Mouse (Mus musculus): Measurements from ENCODE around the gene Kcng1.

Gene Kcng1

DNA sequence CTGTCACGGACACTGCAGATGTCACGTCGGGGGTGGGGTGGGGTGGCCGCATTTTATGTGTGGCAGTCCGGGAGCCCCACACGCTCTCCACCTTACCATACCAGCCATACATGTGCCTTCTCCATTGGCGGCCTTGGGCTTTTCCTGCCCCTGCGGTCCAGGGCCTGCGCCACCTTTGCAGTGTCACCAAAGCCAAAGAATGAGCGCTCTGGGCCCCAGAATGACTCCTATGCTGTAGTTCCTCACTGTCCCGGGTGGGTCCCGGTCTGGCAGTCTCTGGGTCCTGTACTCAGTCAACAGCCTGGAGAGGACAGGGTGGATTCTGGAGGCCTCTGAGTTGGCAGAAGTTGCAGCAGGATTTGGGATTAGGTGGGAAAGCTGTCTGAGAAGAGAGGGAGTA is at the start of gene Kcng1:
Kcng1 (minus strand) TSS at position 155 of the 400 bp plus-strand sequence.
- DNase-seq (ENCODE audit: extremely low spot score): peak; percentile 19

DNA sequence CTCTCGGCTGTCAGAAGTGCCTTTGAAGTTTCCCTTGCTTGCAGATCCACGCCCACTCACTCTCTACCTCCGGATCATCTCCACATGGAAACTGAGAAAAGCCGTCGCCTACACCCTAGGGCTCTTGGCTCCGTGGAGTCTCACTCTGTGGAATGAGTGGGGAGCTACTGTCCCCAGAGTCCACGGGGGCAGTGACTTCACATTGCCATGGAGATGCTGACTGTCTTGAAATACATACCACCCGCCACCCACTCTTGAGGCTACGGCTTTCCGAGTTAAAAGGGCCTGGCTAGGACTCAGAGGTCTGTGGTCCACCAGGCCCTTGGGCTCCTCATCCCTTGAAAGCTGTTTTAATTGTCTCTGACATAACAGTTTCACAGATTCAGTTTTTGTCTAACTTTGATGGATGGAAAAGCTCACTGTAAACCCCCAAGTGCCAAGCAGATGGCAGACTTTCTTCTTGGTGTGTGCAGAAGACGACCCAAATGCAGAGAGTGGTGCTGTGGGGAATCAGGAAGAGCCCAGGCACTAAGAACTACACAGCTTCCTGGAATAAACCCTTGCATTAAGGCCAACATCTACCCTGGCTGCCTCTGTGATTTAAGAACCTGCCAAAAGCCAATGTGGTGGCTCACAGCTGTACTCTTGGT is 49.0 kb upstream of the Kcng1 start:
- DNase-seq (ENCODE audit: extremely low spot score): no peak

DNA sequence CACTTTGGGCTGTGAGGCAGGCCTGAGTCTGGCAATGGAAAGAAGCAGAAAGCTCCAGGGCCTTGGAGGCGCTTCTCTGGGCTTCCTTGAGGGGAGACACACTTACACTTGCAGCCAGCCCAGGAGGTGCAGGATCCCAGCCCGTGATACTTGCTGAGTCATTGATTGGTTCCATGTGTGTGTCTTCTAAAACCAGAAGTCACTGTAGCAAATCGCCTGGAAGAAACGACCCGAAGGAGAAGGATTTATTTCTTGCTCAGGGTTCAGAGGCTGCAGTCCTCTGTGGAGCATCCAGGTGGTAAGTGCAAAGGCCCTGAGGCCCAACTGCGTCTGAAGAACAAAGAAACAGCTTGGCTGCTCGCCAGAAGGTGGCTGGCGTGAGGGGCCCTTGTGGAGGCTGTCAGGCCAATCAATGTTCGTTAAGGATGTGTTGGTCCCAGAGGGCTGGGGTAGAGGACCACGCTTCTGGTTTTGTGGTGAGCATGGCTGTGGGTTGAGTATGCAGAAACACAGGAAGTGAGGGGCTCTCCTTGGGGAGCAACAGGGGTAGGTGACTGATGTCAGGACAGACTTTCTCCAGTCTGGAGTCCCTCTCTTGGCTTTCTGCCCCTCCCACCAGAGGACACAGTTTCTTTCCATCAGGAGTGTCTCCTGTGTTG is 40.3 kb upstream of the Kcng1 start:
- no peak for DNase-seq (ENCODE audit: extremely low spot score)

DNA sequence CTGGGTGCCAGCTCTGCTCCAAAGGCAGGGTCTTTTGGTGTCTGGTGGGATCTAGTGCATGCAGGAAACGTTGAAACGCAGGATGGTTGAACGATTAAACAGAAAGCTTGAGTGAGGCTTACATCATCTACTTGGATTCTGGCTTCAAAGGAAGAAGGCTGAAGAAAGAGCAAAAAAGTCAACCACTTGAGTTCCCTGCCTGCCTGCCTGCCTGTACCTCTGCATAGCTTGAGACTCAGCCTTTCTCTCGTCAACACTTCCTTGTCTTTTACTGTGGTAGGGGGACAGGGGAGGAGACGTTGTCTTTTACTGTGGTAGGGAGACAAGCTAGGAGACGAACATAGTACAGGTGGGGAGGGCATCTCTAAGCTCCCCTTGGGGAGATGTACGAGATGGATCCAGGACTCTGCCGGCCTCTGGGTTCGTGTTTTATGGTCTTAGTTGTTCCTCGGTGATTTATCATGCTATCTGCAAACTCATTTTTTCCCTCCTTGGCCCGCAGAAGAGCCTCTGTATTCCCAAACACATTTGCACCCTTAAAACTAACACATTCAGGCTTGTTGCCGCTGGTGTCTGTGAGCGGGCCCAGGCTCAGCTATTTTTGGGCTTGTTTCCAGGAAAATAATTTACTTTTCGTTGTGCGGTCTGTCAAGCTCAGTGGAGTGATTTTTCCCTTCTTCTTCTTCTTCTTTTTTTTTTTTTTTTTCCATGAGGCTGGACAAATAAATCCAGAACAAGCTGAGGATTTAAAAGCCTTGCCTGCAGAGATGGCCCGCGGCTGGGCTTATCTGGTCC is 39.0 kb upstream of the Kcng1 start:
- no peak for DNase-seq (ENCODE audit: extremely low spot score)

DNA sequence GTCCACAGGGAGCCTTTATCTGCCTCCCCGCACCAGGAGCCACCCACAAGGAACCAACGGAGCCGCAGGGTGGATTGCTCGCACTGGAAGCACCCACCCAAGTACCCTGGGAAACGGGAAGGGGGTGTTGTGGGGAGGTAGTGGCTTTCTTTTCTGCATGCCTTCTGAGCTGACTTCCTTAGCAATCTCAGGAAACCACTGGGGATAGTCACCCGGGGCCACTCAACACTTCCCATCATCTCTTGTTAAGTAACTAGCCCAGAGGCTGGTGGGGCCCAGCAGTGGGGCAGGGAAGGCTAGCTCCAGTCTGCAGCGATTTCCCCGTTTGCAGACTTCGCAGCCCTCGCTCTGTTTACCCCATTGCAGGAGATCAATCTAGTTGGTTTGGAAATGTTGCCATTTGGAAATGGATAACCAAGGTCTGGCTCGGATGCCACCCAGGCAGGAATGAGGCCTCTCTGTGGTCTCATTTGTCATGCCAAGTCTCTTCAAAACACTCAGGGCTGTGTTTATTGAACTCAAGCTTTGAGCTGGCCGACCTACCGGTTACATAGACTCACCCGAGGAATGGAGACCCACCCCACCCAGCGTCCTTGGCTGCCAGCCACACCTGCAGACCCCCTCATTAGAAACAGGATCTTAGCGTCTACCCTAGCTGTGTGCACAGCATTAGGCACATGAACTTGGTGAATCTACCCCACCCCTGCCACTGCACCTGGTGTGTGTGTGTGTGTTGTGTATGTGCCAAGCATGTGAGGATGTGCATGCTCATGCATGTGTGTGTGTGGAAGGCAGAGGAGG is 33.3 kb upstream of the Kcng1 start:
- no peak for DNase-seq (ENCODE audit: extremely low spot score)

DNA sequence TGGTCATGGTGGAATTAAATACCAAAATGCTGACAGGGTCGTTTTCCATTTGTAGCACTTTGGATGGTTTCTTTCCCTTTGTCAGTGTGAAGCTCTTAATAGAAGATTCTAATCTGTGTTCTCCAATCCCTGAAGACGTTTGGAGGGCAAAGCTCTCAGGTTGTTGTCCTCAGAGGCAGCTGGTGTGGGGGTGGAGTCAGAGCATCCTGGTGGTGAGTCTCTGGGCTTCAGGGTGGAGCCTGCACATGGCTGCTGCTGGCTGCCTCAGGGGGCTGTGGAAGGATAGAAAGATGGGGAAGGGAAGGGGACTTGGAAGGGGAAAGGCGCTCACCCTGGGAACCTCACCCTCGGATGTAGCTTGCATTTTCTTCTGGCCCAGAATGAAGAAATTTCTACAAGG is 31.0 kb upstream of the Kcng1 start:
- no peak for DNase-seq (ENCODE audit: extremely low spot score)

DNA sequence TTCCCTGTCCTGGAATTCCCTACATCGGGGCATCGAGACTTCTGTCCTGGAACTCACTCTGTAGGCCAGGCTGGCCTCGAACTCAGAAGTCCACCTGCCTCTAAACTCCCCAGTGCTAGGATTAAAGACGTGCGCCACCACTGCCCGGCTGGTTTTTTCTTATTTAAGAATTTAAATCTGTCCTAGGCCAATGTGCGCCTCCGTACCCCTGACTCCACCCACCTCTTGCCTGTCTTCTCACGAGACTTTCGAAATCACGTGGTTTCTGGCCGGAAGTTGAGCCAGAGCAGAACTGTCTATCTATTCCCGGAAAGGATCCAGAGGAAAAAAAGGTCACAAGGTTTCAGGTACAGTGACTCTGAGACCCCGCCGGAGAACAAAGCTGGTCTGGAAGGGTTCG is 29.5 kb upstream of the Kcng1 start:
- no peak for DNase-seq (ENCODE audit: extremely low spot score)

DNA sequence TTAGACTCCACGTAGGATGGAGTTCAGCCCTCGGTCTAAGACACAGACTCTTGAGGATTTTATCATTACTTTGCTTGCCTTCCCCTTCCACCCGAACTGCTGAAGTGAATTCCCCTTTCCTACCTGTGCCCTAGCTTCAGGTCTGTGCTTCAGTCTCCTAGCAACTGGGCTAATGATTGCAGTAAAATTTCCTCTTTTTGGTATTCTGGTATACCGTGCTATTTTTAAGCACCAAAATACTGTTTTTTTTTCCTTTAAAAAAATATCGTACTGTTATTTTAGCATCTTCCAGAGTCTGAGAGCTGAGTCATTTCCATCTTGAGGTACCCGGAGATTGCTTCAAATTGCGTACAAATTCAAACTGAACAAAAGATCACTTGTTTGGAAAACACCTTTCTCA is 27.4 kb upstream of the Kcng1 start:
- DNase-seq (ENCODE audit: extremely low spot score): no peak

DNA sequence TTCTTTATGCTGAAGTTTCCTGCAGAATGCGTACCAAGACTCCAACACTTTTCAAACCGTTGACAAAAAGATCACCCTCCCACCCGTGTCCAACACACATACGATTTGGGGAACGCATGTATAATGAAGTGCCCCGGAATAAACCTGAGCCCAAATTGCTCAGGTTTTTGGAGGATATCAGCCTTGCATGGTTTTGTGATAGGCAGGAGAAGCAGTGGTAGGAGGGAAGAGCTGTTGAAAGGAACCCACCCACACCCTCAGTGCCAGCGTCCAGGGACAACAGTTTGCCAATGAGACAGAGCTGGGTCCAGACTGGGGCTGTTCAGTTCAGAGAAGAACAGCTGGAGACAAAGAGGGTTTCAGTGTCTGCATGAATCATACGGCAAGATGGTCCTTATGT is 18.1 kb upstream of the Kcng1 start:
- DNase-seq (ENCODE audit: extremely low spot score): no peak

DNA sequence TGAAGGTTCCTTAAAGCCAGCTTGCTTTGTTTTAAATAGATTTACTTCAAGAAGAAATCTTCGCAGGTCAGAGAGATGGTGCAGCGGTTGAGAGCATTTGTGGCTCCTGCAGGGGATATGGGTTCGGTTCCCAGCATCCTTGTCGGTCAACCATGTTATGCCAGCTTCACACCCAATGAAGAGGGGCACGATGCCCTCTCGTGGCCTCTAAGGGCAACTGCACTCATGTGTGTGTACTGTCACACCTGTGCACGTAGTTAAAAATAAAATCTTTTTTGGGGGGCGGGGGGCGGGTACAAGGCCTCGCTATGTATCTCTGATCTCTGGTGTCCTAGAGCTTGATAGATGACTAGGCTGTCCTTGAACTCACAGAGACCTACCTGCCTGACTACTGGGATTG is 15.0 kb upstream of the Kcng1 start:
- DNase-seq (ENCODE audit: extremely low spot score): no peak

DNA sequence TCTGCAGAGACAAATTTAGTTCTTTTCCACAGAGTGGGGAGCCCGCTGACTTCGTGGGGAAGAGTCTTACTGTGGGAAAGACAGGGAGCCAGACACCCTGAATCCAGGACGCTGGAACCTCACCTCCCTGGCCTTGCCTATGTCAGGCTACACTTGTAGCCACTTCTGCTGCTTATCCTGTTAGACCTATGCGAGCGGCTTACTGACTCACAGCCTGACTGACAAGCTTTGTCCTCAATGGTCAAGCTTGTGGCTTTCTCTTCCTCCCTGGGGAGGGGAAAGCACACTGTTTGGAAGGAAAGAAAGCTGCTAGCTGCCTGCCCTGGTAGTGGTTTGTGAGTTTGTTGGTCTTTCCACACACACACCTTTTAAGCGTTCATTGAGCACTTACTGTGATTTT is 11.0 kb upstream of the Kcng1 start:
- DNase-seq (ENCODE audit: extremely low spot score): no peak

DNA sequence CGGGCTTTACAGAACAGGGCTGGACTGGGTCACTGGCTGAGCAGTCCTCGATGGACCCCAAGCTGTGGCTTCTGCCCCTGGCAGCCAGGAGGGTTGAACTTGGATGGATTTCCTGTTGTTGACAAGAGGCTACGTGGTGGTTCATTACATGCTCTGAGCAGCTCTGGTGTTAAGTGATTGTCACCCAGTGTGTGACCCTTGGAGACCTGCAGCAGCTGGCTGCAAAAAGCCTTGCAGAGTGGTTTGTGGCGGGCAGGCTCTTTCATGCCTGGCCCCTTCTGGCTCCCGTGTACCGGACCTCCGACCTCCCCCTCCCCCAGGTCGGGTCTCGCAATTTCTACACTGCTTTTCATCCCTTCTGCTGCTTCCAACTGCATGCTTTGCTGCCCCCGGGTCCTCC is 10.5 kb upstream of the Kcng1 start:
- peak; percentile 33 for DNase-seq (ENCODE audit: extremely low spot score)

DNA sequence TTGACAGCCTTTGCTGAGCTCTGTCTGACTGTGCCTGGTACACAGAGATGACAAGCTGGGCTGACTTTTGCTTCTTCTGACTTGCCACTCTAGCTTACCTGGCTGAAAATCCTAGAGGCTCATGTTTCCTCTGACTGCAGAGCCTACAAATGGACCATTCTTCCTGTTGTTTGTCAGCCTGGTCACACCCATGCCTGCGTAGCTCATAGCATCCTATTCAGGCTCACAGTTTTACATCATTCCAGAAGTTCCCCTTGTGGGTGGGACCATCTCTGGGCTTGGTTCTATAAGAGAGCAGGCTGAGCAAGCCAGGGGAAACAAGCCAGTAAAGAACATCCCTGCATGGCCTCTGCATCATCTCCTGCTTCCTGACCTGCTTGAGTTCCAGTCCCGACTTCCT is 8.3 kb upstream of the Kcng1 start:
- DNase-seq (ENCODE audit: extremely low spot score): no peak

DNA sequence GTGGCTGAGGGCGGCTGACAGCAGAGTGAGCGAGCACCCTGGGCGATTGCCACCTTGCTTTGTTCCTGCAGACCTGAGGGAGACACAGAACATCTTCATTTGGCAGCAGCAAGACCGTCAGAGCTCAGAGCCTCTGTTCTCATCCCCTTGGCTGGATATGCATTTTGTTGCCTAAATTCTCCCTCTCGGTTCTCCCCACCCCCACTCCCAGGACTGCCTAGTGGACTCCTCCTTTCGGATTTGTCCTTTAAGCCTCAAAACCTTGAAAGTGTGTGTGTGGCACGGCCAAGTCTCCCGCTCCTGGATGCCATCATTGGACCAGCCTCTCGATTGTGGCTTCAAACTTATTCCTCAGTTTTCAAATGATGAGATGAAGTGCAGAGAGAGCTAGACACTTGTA is 7.5 kb upstream of the Kcng1 start:
- DNase-seq (ENCODE audit: extremely low spot score): no peak

DNA sequence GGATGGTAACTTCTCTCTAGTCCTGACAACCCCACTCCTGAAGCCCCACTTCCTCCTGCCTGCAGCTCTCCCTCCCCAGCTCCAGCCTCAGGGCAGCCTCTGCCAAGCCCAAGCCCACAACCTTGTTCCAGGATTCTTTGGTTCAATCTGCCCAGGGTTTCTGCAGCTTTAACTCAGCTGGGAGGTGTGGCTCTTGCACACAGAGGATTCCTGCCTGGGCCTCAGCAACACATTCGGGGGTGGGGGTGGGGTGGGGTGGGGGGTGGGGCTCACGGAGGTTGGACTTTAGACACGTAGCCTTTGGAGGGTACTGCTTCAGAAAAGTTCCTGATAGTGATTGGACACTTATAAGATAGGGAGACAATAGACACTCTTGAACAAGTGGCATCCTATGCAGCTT is 5.5 kb upstream of the Kcng1 start:
- DNase-seq (ENCODE audit: extremely low spot score): no peak

DNA sequence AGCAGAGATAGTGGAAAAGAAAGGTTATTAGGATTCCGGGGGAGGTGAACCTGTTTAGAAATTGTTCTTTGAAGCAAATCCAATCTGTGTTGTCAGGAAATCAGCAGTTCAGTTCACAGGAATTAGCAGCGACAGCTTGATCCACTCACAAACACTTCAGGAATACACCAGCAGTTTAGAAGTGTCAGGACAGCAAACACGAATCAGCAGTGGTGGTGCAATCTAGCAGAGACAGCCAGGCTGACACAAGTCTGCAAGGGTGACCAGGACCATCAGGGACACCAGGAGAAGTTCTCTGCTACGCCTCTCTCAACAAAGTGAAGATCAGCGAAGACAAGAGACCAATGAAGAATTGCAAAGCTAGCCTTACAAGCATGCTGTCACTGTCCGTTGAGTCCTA is 3.6 kb upstream of the Kcng1 start:
- DNase-seq (ENCODE audit: extremely low spot score): no peak

DNA sequence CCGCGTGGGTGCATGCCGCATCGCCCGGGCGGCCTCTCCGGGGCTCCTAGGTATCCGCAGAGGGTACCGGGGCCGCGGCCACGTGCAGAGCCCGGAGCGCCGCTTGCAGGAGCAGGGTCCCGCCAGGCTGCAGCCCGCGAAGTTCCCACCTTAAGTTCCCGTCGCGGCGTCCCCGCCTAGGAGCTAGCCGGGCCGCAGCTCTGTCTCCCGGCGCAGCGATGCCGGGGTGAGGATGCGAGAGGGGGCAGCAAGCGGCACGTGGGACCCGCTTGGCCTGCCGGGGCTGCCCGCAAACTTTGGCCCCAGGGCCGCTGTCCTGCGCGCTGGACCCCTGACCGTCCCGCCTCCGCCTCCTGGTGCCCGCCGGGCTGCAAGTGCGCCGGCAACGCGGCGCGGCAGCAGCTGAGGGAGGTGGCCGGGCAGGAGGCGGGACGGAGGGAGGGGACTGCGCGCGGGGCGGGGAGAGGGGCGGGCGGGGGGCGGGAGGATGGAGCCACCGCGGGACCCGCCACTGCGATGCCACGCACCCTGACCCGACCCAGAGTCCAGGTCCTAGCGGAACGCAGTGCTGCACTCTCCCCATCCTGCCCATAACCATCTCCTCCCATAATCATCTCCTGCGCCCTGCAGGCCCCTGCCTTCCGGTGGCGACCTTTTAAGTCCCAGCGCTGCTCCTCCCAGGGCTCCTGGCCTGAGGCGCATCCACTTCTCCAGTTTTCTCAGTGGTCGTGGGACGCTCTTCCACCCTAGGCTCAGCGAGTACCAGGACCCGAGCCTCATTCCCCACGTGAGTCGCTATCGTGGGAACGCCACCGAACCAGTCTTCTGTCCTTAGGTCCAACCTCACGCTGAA is 581 bp downstream of the Kcng1 start:
- peak; percentile 76 for DNase-seq (ENCODE audit: extremely low spot score)

DNA sequence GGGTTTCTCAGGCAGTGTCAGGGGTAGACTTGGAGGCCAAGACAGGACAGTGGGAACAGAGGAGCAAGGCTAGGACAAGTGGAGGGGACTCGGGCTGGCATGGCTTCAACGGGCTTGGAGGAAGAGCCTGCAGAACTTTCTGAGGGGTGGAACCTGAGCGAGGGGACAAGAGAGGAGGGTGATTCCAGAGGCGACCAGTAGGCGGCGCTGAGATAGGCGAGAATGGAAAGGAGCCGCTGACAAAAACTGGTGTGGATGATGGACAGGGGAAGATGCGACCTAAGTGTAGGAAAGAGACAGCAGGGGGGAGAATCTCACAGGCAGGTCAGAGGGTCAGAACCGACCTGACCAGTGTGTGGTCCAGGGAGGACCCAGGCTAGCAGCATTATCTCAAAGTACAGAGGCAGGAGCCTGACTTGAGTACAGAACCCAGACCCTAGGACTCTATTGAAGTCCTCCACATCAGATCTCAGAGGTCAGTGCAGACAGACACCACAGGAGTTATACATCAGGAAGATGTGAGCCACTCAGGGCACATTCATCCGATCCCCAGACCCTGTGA is 7.1 kb downstream of the Kcng1 start:
- peak; percentile 73 for DNase-seq (ENCODE audit: extremely low spot score)

DNA sequence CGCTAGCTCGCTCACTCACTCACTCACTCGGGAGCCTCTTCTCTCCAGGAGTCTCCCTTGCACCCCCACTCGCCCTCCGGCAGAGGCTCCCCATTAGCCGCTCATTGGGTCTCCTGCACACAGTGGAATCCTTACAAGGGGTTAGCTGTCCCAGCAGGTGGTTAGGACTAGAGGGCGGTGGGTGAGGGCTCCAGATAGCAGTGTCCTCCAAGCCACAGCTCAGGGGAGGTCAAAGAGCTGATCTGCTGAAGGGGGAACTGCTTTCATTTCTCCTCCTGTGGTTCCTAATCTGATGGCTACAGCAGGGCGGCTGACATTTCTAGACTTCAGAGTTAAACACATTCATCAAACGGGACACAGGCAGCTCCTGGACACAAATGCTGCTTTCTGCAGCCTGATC is 8.1 kb downstream of the Kcng1 start:
- no peak for DNase-seq (ENCODE audit: extremely low spot score)

DNA sequence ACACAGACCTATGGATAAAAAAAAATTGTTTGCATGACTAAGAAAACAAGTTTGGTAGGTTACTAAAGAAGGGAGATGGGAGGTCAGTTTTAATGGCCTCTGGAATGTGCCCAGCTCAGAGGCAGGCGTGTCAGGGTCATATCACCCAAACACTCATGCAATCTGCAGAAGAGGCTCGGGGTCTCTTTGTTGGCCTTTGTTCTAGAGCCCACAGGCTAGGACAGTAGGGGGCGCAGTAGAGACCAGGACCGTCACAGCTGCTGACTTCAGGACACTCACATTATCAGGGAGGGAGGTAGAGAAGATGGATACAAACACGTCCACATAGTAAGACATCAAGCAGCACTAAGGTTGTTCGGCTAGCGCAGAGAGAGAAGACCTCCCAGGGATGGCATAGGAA is 13.5 kb downstream of the Kcng1 start:
- peak; percentile 64 for DNase-seq (ENCODE audit: extremely low spot score)

DNA sequence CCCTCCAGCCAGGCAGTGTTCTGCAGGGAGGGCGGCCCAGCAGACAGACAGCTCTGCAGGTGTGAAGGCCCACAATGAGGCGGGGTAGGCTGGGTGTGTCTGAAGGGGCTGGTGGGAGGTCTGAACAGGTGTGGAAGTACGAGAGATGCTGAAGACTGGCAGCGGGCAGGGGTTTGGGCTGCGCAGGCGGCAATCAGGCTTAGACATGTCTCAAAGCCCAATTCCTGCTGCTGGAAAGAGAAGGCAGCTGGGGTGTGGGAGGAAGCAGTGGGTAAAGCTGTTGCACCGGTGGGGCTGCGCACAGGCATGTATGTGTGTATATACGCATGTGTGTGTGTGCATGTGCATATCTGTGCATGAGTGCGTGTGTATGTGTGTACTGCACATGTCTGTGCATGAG is 20.6 kb downstream of the Kcng1 start:
- DNase-seq (ENCODE audit: extremely low spot score): no peak
